Mouse (Mus musculus) brown adipose tissue, adult 24 weeks (tissue): Measurements from ENCODE around the gene Arhgap25. TPM values are rescaled to one million over a fixed set of nuclear protein-coding genes. Genes with fewer than 3 reads are reported as not detected.
A peak's percentile ranks its signal among the peaks of the same experiment; 100 is the strongest.

Source experiments
- H3K27ac ChIP-seq: fragments of 200-500 bp; replicated peaks from 2 replicates; pipeline ENCODE4 v1.5.1; 2012; ENCODE audit warnings: low read depth, mild to moderate bottlenecking, low read length
- H3K4me1 ChIP-seq: fragments of 200-500 bp; 2 replicates; pipeline ENCODE4 v1.6.1; 2012; ENCODE audit warnings: low read length, mixed read lengths; ENCODE audit not compliant: control insufficient read depth, insufficient read depth, insufficient read length
- H3K4me3 ChIP-seq: fragments of 200-500 bp; 2 replicates; pipeline ENCODE4 v1.5.1; 2012; ENCODE audit warnings: low read depth, mild to moderate bottlenecking, low read length, moderate library complexity; ENCODE audit not compliant: insufficient read depth
- polyA plus RNA-seq: library from polyadenylated mRNA; stranded (reverse); fragments of >200 nt; gene quantifications from 2 replicates; pipeline ENCODE4 v1.2.4, GENCODE M21; 2012; ENCODE audit not compliant: missing spikeins, insufficient read depth, insufficient read length

Arhgap25 gene
- polyA plus RNA-seq, 1 experiment = 1.5 TPM

DNA sequence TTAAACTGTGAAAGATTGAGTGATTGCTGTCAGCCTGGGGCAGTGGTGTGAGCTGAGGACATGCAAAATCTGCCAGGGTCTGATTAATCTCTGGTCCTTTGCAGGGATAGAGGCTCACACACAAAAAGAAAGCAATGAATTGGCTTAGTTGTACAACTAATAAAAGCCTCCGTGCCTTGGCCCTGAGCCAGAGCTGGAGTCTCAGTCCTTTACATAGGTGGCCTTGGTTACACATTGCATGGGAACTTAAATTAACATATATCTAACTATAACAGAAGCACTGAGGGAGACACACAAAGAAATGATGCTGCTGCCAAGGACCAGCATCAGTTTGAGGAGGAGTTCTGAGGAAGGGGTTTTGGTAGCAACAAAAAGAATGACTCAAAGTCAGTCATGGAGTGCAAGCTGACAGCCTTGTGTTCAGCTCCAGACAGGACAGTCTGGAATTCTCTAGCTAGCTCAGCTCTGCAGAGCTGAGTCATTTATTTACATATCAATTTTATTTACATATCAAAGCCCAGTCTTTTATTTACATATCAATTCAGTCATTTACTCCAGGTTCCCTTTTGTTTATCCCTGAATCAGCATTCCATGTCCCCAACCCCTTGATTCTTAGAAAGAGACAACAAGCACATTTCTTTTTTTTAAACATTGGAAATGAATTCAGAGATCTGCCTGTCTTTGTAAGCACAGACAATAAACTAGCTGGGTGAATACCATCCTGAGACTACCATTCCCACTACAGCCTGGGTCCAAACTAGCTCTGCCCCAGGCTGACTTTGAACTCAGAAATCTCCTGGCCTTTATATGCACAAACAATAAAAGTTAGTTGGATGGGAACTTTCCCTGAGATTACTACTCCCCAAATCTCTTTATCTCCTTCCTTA, 12.5 kb upstream of the Arhgap25 start:
- Histone ChIP-seq H3K27ac (no peak overlapping the region), H3K4me1 (peaks cover 5% of the 10 kb centered on the region; the same call in 1 of the 2 replicates), H3K4me3 (no peak overlapping the region)

DNA sequence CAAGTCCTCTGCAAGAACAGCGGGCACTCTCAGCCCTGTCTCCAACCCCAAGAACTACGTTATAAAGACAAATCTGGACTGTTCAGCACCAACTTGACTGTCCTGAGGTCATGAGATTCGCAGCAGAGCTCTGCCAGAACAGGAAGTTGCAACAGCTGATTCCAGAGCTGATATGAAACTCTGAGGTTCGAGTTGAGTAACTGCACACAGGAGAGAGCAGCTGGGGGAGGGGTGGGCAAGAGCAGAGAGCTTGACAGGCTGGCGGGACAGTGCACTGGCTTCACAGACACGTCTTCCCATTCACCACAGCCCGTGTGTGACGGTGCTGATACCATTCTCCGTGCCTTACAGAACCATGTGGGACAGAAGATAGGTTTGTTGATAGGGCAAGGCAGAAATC, 9.0 kb upstream of the Arhgap25 start:
- no peak overlapping the region for H3K4me3 ChIP-seq
- peaks cover 5% of the 10 kb centered on the region; the same call in 1 of the 2 replicates for H3K4me1 ChIP-seq
- 0 out of 2 replicates have a peak overlapping the region, but pooled peaks have one; percentile 27 for H3K27ac ChIP-seq

DNA sequence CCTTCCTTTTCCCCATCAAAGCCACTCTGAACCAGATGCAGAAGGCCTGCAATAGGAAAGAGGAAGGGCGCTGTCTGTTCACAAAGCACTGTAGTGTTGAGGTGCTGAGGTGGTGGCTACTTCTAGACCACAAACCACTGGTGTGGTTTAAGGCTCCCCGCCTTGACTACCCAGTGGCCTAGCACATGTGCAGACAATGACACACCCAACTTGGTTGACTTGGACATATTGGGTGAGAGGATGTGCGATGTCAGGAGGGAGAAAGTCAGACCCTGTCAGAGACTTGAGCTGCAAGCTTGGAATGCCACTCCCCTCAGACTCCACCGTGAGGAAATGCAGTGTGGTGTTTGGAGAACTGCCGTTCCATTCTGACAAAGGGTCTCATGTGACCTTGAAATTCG, 8.1 kb upstream of the Arhgap25 start:
- peak overlapping the region; percentile 61 for H3K27ac ChIP-seq
- H3K4me3 ChIP-seq = no peak overlapping the region
- H3K4me1 ChIP-seq = peaks cover 5% of the 10 kb centered on the region; the same call in 1 of the 2 replicates

DNA sequence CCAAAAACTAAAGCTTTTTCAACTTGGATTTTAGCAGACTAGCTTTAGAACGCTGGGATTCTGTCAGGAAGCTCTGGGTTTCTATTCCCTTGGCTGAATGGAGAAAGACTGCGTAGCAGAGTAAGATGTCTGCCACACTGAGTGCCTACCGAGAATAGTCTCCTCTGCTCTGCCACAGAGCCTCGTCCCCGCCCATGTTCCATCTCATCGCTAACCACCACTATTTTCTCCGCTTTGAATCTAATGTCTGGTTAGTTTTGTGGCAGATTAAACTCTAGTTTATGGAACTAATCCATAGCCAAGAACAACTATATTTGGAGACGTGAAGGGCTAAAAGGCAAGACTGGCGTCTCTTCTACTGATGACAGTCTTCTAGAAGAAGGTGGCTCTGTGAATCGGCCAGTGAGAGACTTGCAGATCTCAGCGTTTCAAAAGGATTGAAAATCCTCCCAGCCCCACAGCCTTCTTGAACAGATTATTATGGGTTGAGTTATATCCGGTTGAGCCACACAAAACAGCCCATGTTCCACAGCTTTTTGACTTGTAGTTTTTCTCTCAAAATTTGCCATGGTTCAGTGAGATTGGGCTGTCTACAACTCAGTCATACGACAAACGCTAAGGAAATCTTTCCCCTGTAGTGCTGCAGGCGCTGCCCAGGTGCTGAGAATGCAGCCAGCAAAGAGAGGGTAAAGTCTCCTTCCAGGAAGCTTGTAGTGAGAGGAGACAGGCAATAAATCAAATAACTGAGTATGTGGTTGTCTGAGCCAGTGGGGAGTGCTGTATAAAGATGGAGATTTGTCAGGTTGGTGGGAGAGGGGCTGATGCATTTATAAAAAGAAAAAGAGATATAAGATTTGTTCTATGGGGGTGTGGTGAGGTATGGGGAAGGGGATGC, 5.6 kb upstream of the Arhgap25 start:
- Histone ChIP-seq H3K4me1 (peaks cover 5% of the 10 kb centered on the region; the same call in 1 of the 2 replicates), H3K4me3 (no peak overlapping the region), H3K27ac (no peak overlapping the region)

DNA sequence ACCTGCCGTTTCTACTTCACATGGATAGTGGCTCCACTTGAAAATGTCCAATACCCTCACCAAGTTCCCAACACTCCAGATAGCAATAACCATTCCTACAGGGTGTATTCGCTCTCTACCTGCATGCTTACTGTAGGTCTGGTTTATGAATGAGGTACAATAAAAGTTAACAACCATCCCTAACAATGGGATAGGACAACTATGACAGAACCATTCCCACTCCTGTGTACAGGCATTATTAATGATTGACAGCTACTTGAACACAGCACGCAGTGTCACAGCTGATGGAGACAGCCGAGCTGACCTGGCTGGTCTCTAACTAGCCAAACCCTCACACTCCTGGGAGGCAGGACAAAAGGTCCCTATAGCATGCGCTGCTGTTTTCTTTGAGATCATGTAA, 4.6 kb upstream of the Arhgap25 start:
- Histone ChIP-seq H3K27ac (no peak overlapping the region), H3K4me3 (no peak overlapping the region), H3K4me1 (peaks cover 5% of the 10 kb centered on the region; the same call in 1 of the 2 replicates)

DNA sequence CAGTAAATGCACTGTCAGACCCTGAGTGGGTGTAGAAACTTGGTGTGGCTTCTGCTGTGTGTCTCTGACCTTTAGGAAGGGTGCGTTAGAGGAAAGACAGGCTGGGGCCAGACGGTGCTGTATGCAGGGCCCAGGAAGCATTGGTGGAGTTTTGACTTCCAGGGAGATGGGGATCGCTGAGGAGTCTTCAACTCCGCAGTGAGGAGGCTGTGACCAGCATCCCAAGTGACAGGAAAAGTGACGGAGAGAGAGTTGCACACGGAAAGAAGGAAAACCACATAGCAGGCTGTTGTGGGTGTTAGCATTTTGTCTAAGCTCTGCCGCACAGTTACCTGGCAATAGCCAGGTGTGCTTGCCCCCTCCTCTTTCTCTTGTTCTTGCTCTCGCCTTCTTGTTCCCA, 3.2 kb upstream of the Arhgap25 start:
- H3K4me1 ChIP-seq = no peaks in the 10 kb centered on the region
- no peak overlapping the region for H3K4me3 ChIP-seq

DNA sequence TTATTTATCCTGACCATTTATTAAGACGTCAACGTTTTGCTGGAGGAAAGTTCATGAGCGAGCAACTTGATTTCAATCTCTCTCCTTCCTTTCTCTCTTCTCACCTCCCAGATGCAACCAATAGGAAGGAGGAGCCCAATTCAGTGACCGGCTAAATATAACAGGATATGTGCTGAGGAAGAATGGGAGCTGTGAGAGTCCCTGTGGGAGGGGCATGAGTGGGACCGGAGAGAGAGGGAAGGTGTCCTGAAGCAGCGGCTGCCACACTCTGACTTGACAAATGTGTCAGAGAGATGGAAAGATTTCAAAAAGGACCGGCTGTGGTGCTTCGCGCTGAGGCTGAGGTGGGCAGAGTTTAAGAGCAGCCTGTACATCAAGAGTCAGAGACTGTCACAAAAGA, 2.6 kb upstream of the Arhgap25 start:
- H3K4me3 ChIP-seq = no peak overlapping the region
- peak overlapping the region; percentile 64 for H3K27ac ChIP-seq
- no peaks in the 10 kb centered on the region for H3K4me1 ChIP-seq

More for the DNA sequence above, 3.2 kb upstream of the Arhgap25 start:
- no peak overlapping the region for H3K27ac ChIP-seq

DNA sequence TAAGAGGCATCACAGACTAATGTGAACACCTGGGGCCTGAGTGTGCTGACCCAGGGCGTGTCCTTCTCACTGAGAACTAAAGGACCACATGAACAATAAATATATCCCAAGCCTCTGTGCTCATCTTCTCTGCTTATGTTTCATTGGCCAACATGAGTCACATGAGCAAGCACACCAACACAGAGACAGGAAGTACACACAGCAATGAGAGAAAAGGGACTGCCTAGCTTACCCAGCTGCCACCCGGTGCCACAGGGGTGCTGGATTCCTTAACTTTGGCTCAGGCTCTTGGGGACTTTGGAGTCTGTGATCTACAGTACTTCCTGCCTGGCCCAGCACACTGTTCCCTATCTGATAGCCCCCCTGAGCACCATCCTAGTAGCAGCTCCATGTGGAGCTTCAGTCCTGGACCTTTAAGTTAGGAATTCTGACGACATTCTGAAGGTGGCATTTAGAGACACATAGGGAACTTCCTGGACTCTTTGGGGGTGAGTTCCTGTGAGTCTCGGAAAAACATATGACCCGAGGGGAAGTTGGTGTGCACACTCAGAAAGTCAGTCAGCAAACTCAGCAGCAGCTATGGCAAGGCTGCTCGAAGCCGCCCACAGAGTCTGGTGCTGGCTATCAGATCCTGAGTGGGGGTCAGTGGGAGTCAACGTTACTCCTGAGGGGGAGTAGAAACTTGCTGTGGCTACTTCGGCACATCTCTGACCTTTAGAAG, 2.0 kb upstream of the Arhgap25 start:
- Histone ChIP-seq H3K4me1 (no peaks in the 10 kb centered on the region), H3K4me3 (no peak overlapping the region), H3K27ac (peak overlapping the region; percentile 77)

DNA sequence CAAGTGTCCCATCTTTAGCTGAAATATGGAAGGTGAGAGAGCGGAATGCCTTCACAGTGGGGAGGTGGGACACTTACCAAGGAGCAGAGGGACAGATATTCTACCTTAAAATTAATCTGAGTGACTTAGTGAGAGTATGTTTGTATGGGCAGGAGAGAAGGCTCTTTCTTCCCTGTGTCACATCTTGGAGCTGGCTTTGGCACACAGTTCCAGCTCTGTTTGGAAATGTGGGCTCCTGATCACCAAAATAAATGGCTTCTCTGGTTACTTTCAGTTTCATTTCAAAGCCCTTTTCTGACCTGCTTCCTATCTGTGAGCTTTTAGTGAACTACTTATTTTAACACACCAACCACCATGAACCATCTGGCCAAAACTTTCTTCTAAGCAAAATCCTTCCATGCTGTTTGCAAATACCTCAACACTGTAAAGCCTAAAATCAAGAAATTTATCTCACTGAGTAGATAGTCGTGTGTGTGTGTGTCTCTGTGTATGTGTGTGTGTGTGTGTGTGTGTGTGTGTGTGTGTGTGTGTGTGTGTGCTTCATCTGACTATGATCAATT, 1.5 kb downstream of the Arhgap25 start:
- no peaks in the 10 kb centered on the region for H3K4me1 ChIP-seq

DNA sequence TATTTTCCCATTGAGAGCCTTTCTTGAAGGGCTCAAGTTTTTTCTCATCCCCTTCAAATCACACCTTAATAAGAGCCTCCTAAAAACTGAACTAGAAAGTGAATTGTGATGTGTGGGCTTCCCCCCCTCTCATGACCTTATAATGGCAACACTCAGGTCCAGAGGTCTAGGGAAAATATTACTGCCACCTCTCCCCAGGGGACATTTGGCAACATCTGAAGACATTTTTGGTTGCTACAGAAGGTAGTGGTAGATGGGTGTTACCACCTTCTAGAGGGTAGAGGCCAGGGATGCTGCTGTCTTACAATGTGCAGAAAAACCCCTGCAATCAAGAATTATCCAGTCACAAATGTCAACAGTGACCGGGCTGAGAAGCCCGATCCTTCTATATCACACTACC, 2.7 kb downstream of the Arhgap25 start:
- no peak overlapping the region for H3K4me3 ChIP-seq
- no peak overlapping the region for H3K27ac ChIP-seq
- no peaks in the 10 kb centered on the region for H3K4me1 ChIP-seq

More for the DNA sequence above, 1.5 kb downstream of the Arhgap25 start:
- Histone ChIP-seq H3K27ac (no peak overlapping the region), H3K4me3 (peak overlapping the region; percentile 24; the same call in 1 of the 2 replicates)

DNA sequence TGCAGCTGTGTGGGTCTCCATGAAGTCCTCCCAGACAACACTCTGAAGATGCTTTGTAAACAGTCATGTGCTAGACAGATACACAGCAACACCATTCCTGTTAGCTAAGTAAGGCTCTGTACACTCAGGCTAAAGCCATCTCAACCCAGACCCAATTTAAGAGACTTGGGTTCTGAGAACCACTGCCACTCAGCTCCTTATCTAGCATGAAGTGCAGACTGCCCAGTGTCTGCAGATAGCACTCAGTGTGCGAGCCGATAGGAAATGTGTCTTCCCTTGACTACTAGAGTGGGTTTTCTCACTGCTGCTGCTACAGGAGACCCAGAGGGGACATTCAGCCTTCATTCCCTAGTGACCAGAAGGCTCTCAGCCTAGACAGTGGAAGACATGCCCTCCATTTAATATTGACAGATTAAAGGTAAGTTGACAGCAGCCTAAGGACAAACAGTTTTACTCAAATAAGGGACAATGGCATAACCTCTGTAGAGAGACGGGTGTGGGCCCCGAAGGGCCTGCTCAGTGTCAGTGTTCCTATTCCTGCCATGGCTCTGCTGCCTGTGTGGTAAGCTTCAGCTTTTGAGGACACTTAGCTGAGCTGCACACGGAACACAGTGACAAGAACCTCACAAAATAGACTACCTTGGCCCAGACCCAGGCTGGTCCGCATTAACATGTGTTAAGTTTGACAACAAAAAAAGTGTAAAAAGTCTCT, 5.1 kb downstream of the Arhgap25 start:
- Histone ChIP-seq H3K4me3 (no peak overlapping the region), H3K4me1 (no peaks in the 10 kb centered on the region), H3K27ac (no peak overlapping the region)

DNA sequence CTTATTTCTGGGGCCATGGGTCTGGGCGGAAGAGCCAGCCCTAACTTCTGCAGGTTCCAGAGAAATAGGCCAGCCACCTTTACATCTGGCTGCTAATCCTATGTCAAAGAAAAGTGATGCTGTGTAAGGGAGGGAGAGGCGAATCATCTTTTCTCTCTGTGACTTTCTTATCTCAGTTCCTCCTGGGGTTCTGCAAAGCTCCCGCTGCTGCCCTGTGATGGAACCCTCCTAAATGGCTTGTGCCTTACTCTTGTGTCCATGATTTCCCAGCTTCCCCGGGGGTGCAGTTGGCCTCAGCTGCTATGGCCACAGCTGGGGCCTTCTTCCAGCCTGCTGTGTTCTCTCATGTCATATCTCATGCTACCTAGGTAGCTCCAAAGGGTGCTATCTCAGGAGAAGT, 5.7 kb downstream of the Arhgap25 start:
- Histone ChIP-seq H3K4me1 (no peaks in the 10 kb centered on the region), H3K27ac (no peak overlapping the region), H3K4me3 (no peak overlapping the region)

DNA sequence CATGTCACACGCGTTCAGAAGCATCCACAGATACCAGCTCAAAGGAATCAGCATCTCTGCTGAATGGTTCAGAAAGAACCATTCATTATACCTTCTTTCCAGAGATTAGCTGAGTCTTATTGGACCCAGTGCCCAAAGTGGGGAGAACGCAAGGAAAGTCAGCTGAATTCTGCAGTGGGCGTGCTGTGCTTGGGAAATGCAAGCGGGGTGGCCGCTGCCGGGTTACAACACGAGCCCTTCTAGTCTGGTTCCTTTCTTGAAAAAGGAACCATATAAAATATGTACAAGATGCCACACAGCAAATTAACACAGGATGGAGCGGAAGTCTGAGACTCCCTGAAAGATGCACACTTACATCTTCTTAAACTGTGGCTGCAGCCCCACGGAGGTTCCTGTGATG, 7.9 kb downstream of the Arhgap25 start:
- Histone ChIP-seq H3K4me3 (no peak overlapping the region), H3K27ac (no peak overlapping the region)

DNA sequence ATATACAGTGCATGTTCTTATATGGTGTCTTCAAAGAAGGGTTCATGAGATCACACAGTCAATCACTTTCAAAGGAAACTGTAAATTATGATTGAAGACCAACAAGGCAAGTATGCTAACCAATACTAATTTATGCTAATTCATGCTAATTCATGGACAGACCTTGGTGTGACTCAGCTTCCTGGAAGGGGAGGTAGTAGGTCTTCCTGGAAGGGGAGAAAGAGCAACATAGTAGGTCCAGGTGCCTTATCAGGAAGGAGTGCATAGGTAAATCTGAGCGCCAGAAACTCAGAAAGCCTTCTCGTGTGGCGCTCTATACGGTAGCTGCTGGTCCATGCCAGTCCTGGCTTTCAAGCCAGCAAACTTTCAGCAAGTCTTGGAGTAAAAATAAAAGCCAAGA, 8.8 kb downstream of the Arhgap25 start:
- Histone ChIP-seq H3K4me1 (no peaks in the 10 kb centered on the region; the same call in 1 of the 2 replicates), H3K27ac (no peak overlapping the region), H3K4me3 (no peak overlapping the region)

More for the DNA sequence above, 7.9 kb downstream of the Arhgap25 start:
- H3K4me1 ChIP-seq = no peaks in the 10 kb centered on the region
